Mouse (Mus musculus) hindbrain, embryonic 15.5 days (tissue): Measurements from ENCODE around the gene Gm20388. TPM values are rescaled to one million over a fixed set of nuclear protein-coding genes. Genes with fewer than 3 reads are reported as not detected.

Source experiments
- ATAC-seq: fragments of 200-750 bp; cut with Nextera tagmentation; 2 replicates; pipeline ENCODE4 v1.8.0; 2017; ENCODE audit warnings: low read depth, moderate number of reproducible peaks, moderate TSS enrichment; ENCODE audit not compliant: low FRiP score
- H3K27ac ChIP-seq: fragments of 300-500 bp; sonication (generic); replicated peaks from 2 replicates; pipeline ENCODE4 v1.5.1; 2015; ENCODE audit warnings: mild to moderate bottlenecking, inconsistent platforms
- H3K27me3 ChIP-seq: fragments of 300-500 bp; sonication (generic); 2 replicates; pipeline ENCODE4 v1.6.1; 2015; ENCODE audit warnings: control low read depth, inconsistent platforms
- H3K36me3 ChIP-seq: fragments of 300-500 bp; sonication (generic); 2 replicates; pipeline ENCODE4 v1.6.1; 2015; ENCODE audit warnings: control low read depth, inconsistent platforms
- H3K4me1 ChIP-seq: fragments of 300-500 bp; sonication (generic); replicated peaks from 2 replicates; pipeline ENCODE4 v1.6.1; 2015; ENCODE audit warnings: control low read depth, inconsistent platforms
- H3K4me2 ChIP-seq: fragments of 300-500 bp; sonication (generic); 2 replicates; pipeline ENCODE4 v1.6.1; 2015; ENCODE audit warnings: moderate library complexity, mild to moderate bottlenecking, inconsistent platforms
- H3K4me3 ChIP-seq: fragments of 300-500 bp; sonication (generic); 2 replicates; pipeline ENCODE4 v1.5.1; 2015; ENCODE audit warnings: mild to moderate bottlenecking, inconsistent platforms
- H3K9ac ChIP-seq: fragments of 300-500 bp; sonication (generic); 2 replicates; pipeline ENCODE4 v1.6.1; 2015; ENCODE audit warnings: inconsistent platforms
- H3K9me3 ChIP-seq: fragments of 300-500 bp; sonication (generic); 2 replicates; pipeline ENCODE4 v1.6.1; 2016; ENCODE audit warnings: control low read depth, inconsistent platforms
- WGBS: fragments of 180-500 bp; shearing (Covaris S2); methylation state at CpG from one replicate; pipeline ENCODE4 v1.1.7; 2015; 5-methylcytosine and 5-hydroxymethylcytosine counted together
- polyA plus RNA-seq: library from polyadenylated mRNA; unstranded; fragments of >200 nt; fragmentation: Nextera tagmentation; extraction: Ambion mirVana; gene quantifications from 2 replicates; pipeline ENCODE4 v1.2.1, GENCODE M21; 2015

The Gm20388 gene
- polyA plus RNA-seq, 1 experiment from 2014 or later: 5.4 TPM

GRCm38 (mm10) chr8:123895230-123895629 is 3984.6 kb downstream of the Gm20388 start:
- Histone ChIP-seq H3K27ac (no peak overlapping the region), H3K4me2 (no peak overlapping the region), H3K27me3 (peaks cover 40% of the 10 kb centered on the region), H3K9ac (no peak overlapping the region), H3K36me3 (0 out of 2 replicates have a peak, but pooled peaks cover under 1% of the 10 kb centered on the region), H3K4me1 (peaks cover 21% of the 10 kb centered on the region), H3K9me3 (no peaks in the 10 kb centered on the region), H3K4me3 (no peak overlapping the region)
- WGBS: 84% methylated on average over 4 of the region's 4 CpGs
- no peak for ATAC-seq

GRCm38 (mm10) chr8:123895680-123896365 is 3985.2 kb downstream of the Gm20388 start:
- Histone ChIP-seq H3K4me2 (no peak overlapping the region), H3K27me3 (peaks cover 35% of the 10 kb centered on the region), H3K4me3 (no peak overlapping the region), H3K9ac (no peak overlapping the region), H3K36me3 (peaks cover 7% of the 10 kb centered on the region; the same call in 1 of the 2 replicates), H3K9me3 (no peaks in the 10 kb centered on the region), H3K27ac (no peak overlapping the region), H3K4me1 (peaks cover 21% of the 10 kb centered on the region)
- WGBS: 72% methylated on average over 9 of the region's 9 CpGs
- no peak for ATAC-seq

GRCm38 (mm10) chr8:123896366-123896761 is 3985.7 kb downstream of the Gm20388 start:
- Histone ChIP-seq H3K36me3 (peaks cover 10% of the 10 kb centered on the region; the same call in 1 of the 2 replicates), H3K4me2 (no peak overlapping the region), H3K4me3 (no peak overlapping the region), H3K9me3 (no peaks in the 10 kb centered on the region), H3K4me1 (peaks cover 16% of the 10 kb centered on the region), H3K9ac (no peak overlapping the region), H3K27ac (no peak overlapping the region), H3K27me3 (peaks cover 34% of the 10 kb centered on the region)
- ATAC-seq: no peak
- 72% methylated on average over 14 of the region's 14 CpGs for WGBS

- WGBS: 59% methylated on average over 10 of the region's 10 CpGs
- H3K4me1 ChIP-seq: peaks cover 11% of the 10 kb centered on the region; the same call in 1 of the 2 replicates
Measured at GRCm38 (mm10) chr8:123896774-123897173, 3986.1 kb downstream of the Gm20388 start.

GRCm38 (mm10) chr8:123898576-123898975 is 3987.9 kb downstream of the Gm20388 start:
- ATAC-seq: no peak
- H3K9me3 ChIP-seq: no peaks in the 10 kb centered on the region
- 91% methylated on average over 5 of the region's 5 CpGs for WGBS
- no peaks in the 10 kb centered on the region for H3K4me1 ChIP-seq
- peaks cover 23% of the 10 kb centered on the region for H3K27me3 ChIP-seq
- H3K36me3 ChIP-seq: peaks cover 32% of the 10 kb centered on the region
- no peak overlapping the region for H3K9ac ChIP-seq
- H3K4me2 ChIP-seq: no peak overlapping the region
- no peak overlapping the region for H3K4me3 ChIP-seq
- H3K27ac ChIP-seq: no peak overlapping the region

More at GRCm38 (mm10) chr8:123896774-123897173, 3986.1 kb downstream of the Gm20388 start:
- Histone ChIP-seq H3K9me3 (no peaks in the 10 kb centered on the region), H3K4me3 (no peak overlapping the region), H3K9ac (no peak overlapping the region), H3K36me3 (peaks cover 14% of the 10 kb centered on the region; the same call in 1 of the 2 replicates), H3K4me2 (no peak overlapping the region), H3K27me3 (peaks cover 34% of the 10 kb centered on the region), H3K27ac (no peak overlapping the region)
- ATAC-seq: no peak

- peaks cover 15% of the 10 kb centered on the region for H3K27me3 ChIP-seq
- peaks cover 38% of the 10 kb centered on the region for H3K36me3 ChIP-seq
- H3K27ac ChIP-seq: no peak overlapping the region
- H3K9me3 ChIP-seq: no peaks in the 10 kb centered on the region
- no peak overlapping the region for H3K9ac ChIP-seq
- no peaks in the 10 kb centered on the region for H3K4me1 ChIP-seq
- no peak for ATAC-seq
- WGBS: 88% methylated on average over 7 of the region's 7 CpGs
- H3K4me2 ChIP-seq: no peak overlapping the region
- H3K4me3 ChIP-seq: no peak overlapping the region
Measured at GRCm38 (mm10) chr8:123899366-123899765, 3988.7 kb downstream of the Gm20388 start.

GRCm38 (mm10) chr8:123902653-123903052 is 3992.0 kb downstream of the Gm20388 start:
- Histone ChIP-seq H3K36me3 (peaks cover 57% of the 10 kb centered on the region), H3K27ac (no peak overlapping the region), H3K9ac (no peak overlapping the region), H3K9me3 (no peaks in the 10 kb centered on the region), H3K4me1 (no peaks in the 10 kb centered on the region), H3K4me3 (no peak overlapping the region), H3K4me2 (no peak overlapping the region), H3K27me3 (no peaks in the 10 kb centered on the region)
- WGBS: 92% methylated on average over 7 of the region's 7 CpGs
- no peak for ATAC-seq

GRCm38 (mm10) chr8:123907604-123908003 is 3997.0 kb downstream of the Gm20388 start:
- H3K4me2 ChIP-seq: no peak overlapping the region
- H3K4me1 ChIP-seq: no peaks in the 10 kb centered on the region
- H3K36me3 ChIP-seq: peaks cover 72% of the 10 kb centered on the region
- no peak overlapping the region for H3K4me3 ChIP-seq
- WGBS: 93% methylated on average over 6 of the region's 6 CpGs
- no peak for ATAC-seq
- no peaks in the 10 kb centered on the region for H3K27me3 ChIP-seq
- no peak overlapping the region for H3K9ac ChIP-seq
- H3K9me3 ChIP-seq: no peaks in the 10 kb centered on the region
- no peak overlapping the region for H3K27ac ChIP-seq

GRCm38 (mm10) chr8:123912265-123912664 is 4001.6 kb downstream of the Gm20388 start:
- Histone ChIP-seq H3K4me2 (no peak overlapping the region), H3K4me3 (no peak overlapping the region), H3K9me3 (no peaks in the 10 kb centered on the region), H3K4me1 (no peaks in the 10 kb centered on the region), H3K36me3 (peaks cover 75% of the 10 kb centered on the region), H3K27me3 (no peaks in the 10 kb centered on the region), H3K27ac (no peak overlapping the region), H3K9ac (no peak overlapping the region)
- ATAC-seq: no peak
- 92% methylated on average over 4 of the region's 4 CpGs for WGBS

- Histone ChIP-seq H3K4me2 (no peak overlapping the region), H3K27ac (no peak overlapping the region), H3K9me3 (no peaks in the 10 kb centered on the region), H3K36me3 (peaks cover 71% of the 10 kb centered on the region), H3K27me3 (no peaks in the 10 kb centered on the region), H3K4me3 (no peak overlapping the region), H3K9ac (no peak overlapping the region), H3K4me1 (no peaks in the 10 kb centered on the region)
- WGBS: 94% methylated on average over 3 of the region's 3 CpGs
- no peak for ATAC-seq
Measured at GRCm38 (mm10) chr8:123914635-123915034, 4004.0 kb downstream of the Gm20388 start.

- Histone ChIP-seq H3K4me3 (no peak overlapping the region), H3K27me3 (no peaks in the 10 kb centered on the region), H3K27ac (no peak overlapping the region), H3K9ac (no peak overlapping the region), H3K4me1 (no peaks in the 10 kb centered on the region), H3K9me3 (no peaks in the 10 kb centered on the region), H3K4me2 (no peak overlapping the region), H3K36me3 (peaks cover 47% of the 10 kb centered on the region)
- 16% methylated on average over 2 of the region's 2 CpGs for WGBS
- ATAC-seq: peak; percentile 79
Measured at GRCm38 (mm10) chr8:123924719-123925118, 4014.1 kb downstream of the Gm20388 start.

GRCm38 (mm10) chr8:123925671-123926070 is 4015.0 kb downstream of the Gm20388 start:
- no peak overlapping the region for H3K9ac ChIP-seq
- ATAC-seq: no peak
- H3K27ac ChIP-seq: no peak overlapping the region
- no peaks in the 10 kb centered on the region for H3K4me1 ChIP-seq
- H3K9me3 ChIP-seq: no peaks in the 10 kb centered on the region
- WGBS: 92% methylated on average over 3 of the region's 3 CpGs
- no peaks in the 10 kb centered on the region for H3K27me3 ChIP-seq
- no peak overlapping the region for H3K4me3 ChIP-seq
- H3K4me2 ChIP-seq: no peak overlapping the region
- H3K36me3 ChIP-seq: peaks cover 49% of the 10 kb centered on the region

- H3K4me2 ChIP-seq: no peak overlapping the region
- 97% methylated on average over 7 of the region's 7 CpGs for WGBS
- H3K4me3 ChIP-seq: no peak overlapping the region
- no peaks in the 10 kb centered on the region for H3K9me3 ChIP-seq
- peaks cover 51% of the 10 kb centered on the region for H3K36me3 ChIP-seq
- no peak overlapping the region for H3K9ac ChIP-seq
- H3K27me3 ChIP-seq: no peaks in the 10 kb centered on the region
- no peak overlapping the region for H3K27ac ChIP-seq
- no peak for ATAC-seq
- no peaks in the 10 kb centered on the region for H3K4me1 ChIP-seq
Measured at GRCm38 (mm10) chr8:123929026-123929425, 4018.4 kb downstream of the Gm20388 start.
